Comparison of ENCODE assay signal across 21 mouse cellular contexts in the genomic region with DNA sequence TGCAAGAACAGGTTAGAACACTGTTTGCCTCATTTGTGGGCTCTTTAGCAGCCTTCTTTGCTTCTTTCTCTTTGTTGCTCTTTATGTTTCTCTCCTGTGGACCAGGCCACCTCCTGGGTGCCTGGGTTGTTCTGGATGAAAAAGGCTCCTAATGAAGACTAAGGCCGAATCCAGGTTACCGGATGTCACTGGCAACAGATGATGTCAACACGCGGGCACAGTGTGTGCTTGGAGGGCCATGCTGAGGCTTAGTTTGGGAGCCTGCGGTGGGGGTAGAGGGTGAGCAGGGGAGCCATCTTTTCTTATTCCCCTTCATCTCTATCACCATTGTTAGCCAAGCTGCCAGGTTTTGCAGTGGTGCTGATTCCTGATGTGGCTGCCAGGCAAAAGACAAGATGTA. TPM values are rescaled to one million over a fixed set of nuclear protein-coding genes. Genes with fewer than 3 reads are reported as not detected.
A peak's percentile ranks its signal among the peaks of the same experiment; 100 is the strongest.
DNase-seq lines count a peak whose midpoint lies in the region; ATAC-seq lines count a peak whose summit lies in the region.
"Had no signal": no experiment of that assay in that cellular context is flagged by ENCODE, and none has a peak within 500 bp of the region (broad histone marks: within the 10 kb centered on the region; RNA-seq: fewer than 3 reads in every experiment).

No protein-coding gene starts in this region.

- no peaks in the 10 kb centered on the region for H3K36me3 ChIP-seq in heart, embryonic 10.5 days
- H3K36me3 ChIP-seq in heart, embryonic 11.5 days (ENCODE audit: control insufficient read depth, insufficient read depth, low read length), result no peaks in the 10 kb centered on the region
- H3K36me3 ChIP-seq in midbrain, embryonic 10.5 days, result no peaks in the 10 kb centered on the region
- no peaks in the 10 kb centered on the region for H3K36me3 ChIP-seq in midbrain, embryonic 14.5 days (ENCODE audit: control insufficient read depth, insufficient read depth, low read length)
- H3K36me3 ChIP-seq in embryonic facial prominence, embryonic 10.5 days (replicated peaks), result no peaks in the 10 kb centered on the region
- H3K36me3 ChIP-seq in limb, embryonic 10.5 days, result no peaks in the 10 kb centered on the region

- peaks cover 27% of the 10 kb centered on the region for H3K4me1 ChIP-seq in heart, embryonic 10.5 days
- H3K4me1 ChIP-seq in heart, embryonic 11.5 days (ENCODE audit: control insufficient read depth, insufficient read depth, low read length), result peaks cover 12% of the 10 kb centered on the region
- peaks cover 13% of the 10 kb centered on the region for H3K4me1 ChIP-seq in midbrain, embryonic 10.5 days
- no peaks in the 10 kb centered on the region for H3K4me1 ChIP-seq in midbrain, embryonic 14.5 days (ENCODE audit: control insufficient read depth, insufficient read depth, low read length)
- peaks cover 21% of the 10 kb centered on the region for H3K4me1 ChIP-seq in embryonic facial prominence, embryonic 10.5 days
- peaks cover 27% of the 10 kb centered on the region for H3K4me1 ChIP-seq in limb, embryonic 10.5 days

- H3K9me3 ChIP-seq in heart, embryonic 10.5 days, result no peaks in the 10 kb centered on the region
- no peaks in the 10 kb centered on the region for H3K9me3 ChIP-seq in heart, embryonic 11.5 days (replicated peaks; ENCODE audit: control insufficient read depth, low read length)
- H3K9me3 ChIP-seq in midbrain, embryonic 10.5 days (replicated peaks), result no peaks in the 10 kb centered on the region
- H3K9me3 ChIP-seq in midbrain, embryonic 14.5 days (ENCODE audit: control insufficient read depth, low read length), result no peaks in the 10 kb centered on the region
- H3K9me3 ChIP-seq in embryonic facial prominence, embryonic 10.5 days, result no peaks in the 10 kb centered on the region
- H3K9me3 ChIP-seq in limb, embryonic 10.5 days (replicated peaks), result no peaks in the 10 kb centered on the region

- DNase-seq in heart, embryonic 10.5 days (ENCODE audit: low spot score), result peak; percentile 30
- DNase-seq in midbrain, embryonic 10.5 days (ENCODE audit: low spot score), result no peak
- no peak for DNase-seq in midbrain, embryonic 14.5 days
- DNase-seq in embryonic facial prominence, embryonic 10.5 days (ENCODE audit: low spot score), result no peak
- DNase-seq in limb, embryonic 10.5 days (ENCODE audit: low spot score), result no peak
- no peak for DNase-seq in gastrocnemius, postnatal 4 days (ENCODE audit: low spot score in 2 of 2)
- DNase-seq: adrenal gland, postnatal 14 days; cerebellum, adult 9-10 months; gastrocnemius, postnatal 14 days; heart, postnatal 4 days; kidney, adult 18-20 months; lung, adult 18-20 months; lung, postnatal 10 days; right cerebral cortex, postnatal 25 days; spleen, adult 18-20 months had no signal

- no peak for ATAC-seq in heart, embryonic 11.5 days (replicated peaks; ENCODE audit: insufficient number of reproducible peaks, low FRiP score, low TSS enrichment)
- ATAC-seq in midbrain, embryonic 14.5 days (ENCODE audit: low FRiP score, low TSS enrichment), result no peak
- ATAC-seq: inflammation-experienced regulatory T-cells, adult 6 months had no signal

- H3K27ac ChIP-seq in heart, embryonic 10.5 days, result no peak overlapping the region
- no peak overlapping the region for H3K27ac ChIP-seq in heart, embryonic 11.5 days (ENCODE audit: low read depth, low read length)
- peak overlapping the region; percentile 28; the same call in 1 of the 2 replicates for H3K27ac ChIP-seq in midbrain, embryonic 10.5 days (replicated peaks)
- H3K27ac ChIP-seq in midbrain, embryonic 14.5 days (replicated peaks; ENCODE audit: low read depth, low read length), result no peak overlapping the region
- peak overlapping the region; percentile 59; the same call in 1 of the 2 replicates for H3K27ac ChIP-seq in embryonic facial prominence, embryonic 10.5 days (replicated peaks)
- peak overlapping the region; percentile 67 for H3K27ac ChIP-seq in limb, embryonic 10.5 days
- H3K27ac ChIP-seq: kidney, postnatal 0 days had no signal

- no peak overlapping the region for H3K9ac ChIP-seq in heart, embryonic 11.5 days (ENCODE audit: low read depth, low read length)
- H3K9ac ChIP-seq in midbrain, embryonic 14.5 days (replicated peaks; ENCODE audit: low read length), result no peak overlapping the region

- H3K4me3 ChIP-seq in heart, embryonic 10.5 days, result no peak overlapping the region
- no peak overlapping the region for H3K4me3 ChIP-seq in heart, embryonic 11.5 days (ENCODE audit: low read depth, low read length)
- no peak overlapping the region for H3K4me3 ChIP-seq in midbrain, embryonic 10.5 days
- H3K4me3 ChIP-seq in midbrain, embryonic 14.5 days (replicated peaks; ENCODE audit: low read depth, low read length), result no peak overlapping the region
- H3K4me3 ChIP-seq in embryonic facial prominence, embryonic 10.5 days, result no peak overlapping the region
- no peak overlapping the region for H3K4me3 ChIP-seq in limb, embryonic 10.5 days

- H3K27me3 ChIP-seq in heart, embryonic 10.5 days (ENCODE audit: insufficient read depth, poor library complexity, severe bottlenecking), result no peaks in the 10 kb centered on the region
- H3K27me3 ChIP-seq in heart, embryonic 11.5 days (ENCODE audit: control insufficient read depth, insufficient read depth, low read length), result no peaks in the 10 kb centered on the region
- H3K27me3 ChIP-seq in midbrain, embryonic 10.5 days (ENCODE audit: low read depth, poor library complexity, severe bottlenecking), result no peaks in the 10 kb centered on the region; the same call in 1 of the 2 replicates
- no peaks in the 10 kb centered on the region for H3K27me3 ChIP-seq in midbrain, embryonic 14.5 days (ENCODE audit: control insufficient read depth, insufficient read depth, low read length)
- no peaks in the 10 kb centered on the region for H3K27me3 ChIP-seq in embryonic facial prominence, embryonic 10.5 days (replicated peaks; ENCODE audit: low read depth, poor library complexity, severe bottlenecking)
- H3K27me3 ChIP-seq in limb, embryonic 10.5 days (ENCODE audit: low read depth, poor library complexity, severe bottlenecking), result no peaks in the 10 kb centered on the region

- WGBS in heart, embryonic 10.5 days, result 75% methylated on average over 5 of the region's 5 CpGs
- WGBS in heart, embryonic 11.5 days (ENCODE audit: insufficient replicate concordance), result 77% methylated on average over 5 of the region's 5 CpGs
- 60% methylated on average over 5 of the region's 5 CpGs for WGBS in midbrain, embryonic 10.5 days
- 58% methylated on average over 5 of the region's 5 CpGs for WGBS in midbrain, embryonic 14.5 days
- 59% methylated on average over 5 of the region's 5 CpGs for WGBS in embryonic facial prominence, embryonic 10.5 days
- WGBS in limb, embryonic 10.5 days, result 80% methylated on average over 5 of the region's 5 CpGs

- no peak overlapping the region for H3K4me2 ChIP-seq in heart, embryonic 11.5 days
- H3K4me2 ChIP-seq in midbrain, embryonic 14.5 days (ENCODE audit: low read length), result no peak overlapping the region

RNA-seq across cellular contexts. Expression of a gene that starts 6.4 kb away (rescaled TPM):
- 3.5 and 7.2 TPM in 2 replicates for polyA plus RNA-seq in heart, embryonic 10.5 days (2016; fragmentation: Nextera tagmentation; extraction: Ambion mirVana)
- 7.4 and 8.1 TPM in 2 replicates for polyA plus RNA-seq in heart, embryonic 11.5 days (2014; fragmentation: Nextera tagmentation; extraction: Ambion mirVana)
- polyA plus RNA-seq in midbrain, embryonic 10.5 days (2016; fragmentation: Nextera tagmentation; extraction: Ambion mirVana), result 2.4 and 2.6 TPM in 2 replicates
- polyA plus RNA-seq in midbrain, embryonic 14.5 days (2014; fragmentation: Nextera tagmentation; extraction: Ambion mirVana), result 9.1 and 11.6 TPM in 2 replicates
- 6.3 and 8.3 TPM in 2 replicates for polyA plus RNA-seq in embryonic facial prominence, embryonic 10.5 days (2016; fragmentation: Nextera tagmentation; extraction: Ambion mirVana)
- polyA plus RNA-seq in limb, embryonic 10.5 days (2016; fragmentation: Nextera tagmentation; extraction: Ambion mirVana), result 8.5 and 9.7 TPM in 2 replicates
- total RNA-seq in gastrocnemius, postnatal 4 days (2021), result 10 to 100 TPM in 1 of 2 experiments, 1 to 10 TPM in 1; 7.7 to 11.5 TPM

RNA-seq across cellular contexts. Expression of a gene that starts 34.7 kb away (rescaled TPM):
- 332 and 445 TPM in 2 replicates for polyA plus RNA-seq in heart, embryonic 10.5 days (2016; fragmentation: Nextera tagmentation; extraction: Ambion mirVana)
- polyA plus RNA-seq in heart, embryonic 11.5 days (2014; fragmentation: Nextera tagmentation; extraction: Ambion mirVana), result 413 and 460 TPM in 2 replicates
- polyA plus RNA-seq in midbrain, embryonic 10.5 days (2016; fragmentation: Nextera tagmentation; extraction: Ambion mirVana), result 214 and 225 TPM in 2 replicates
- polyA plus RNA-seq in midbrain, embryonic 14.5 days (2014; fragmentation: Nextera tagmentation; extraction: Ambion mirVana), result 242 and 245 TPM in 2 replicates
- polyA plus RNA-seq in embryonic facial prominence, embryonic 10.5 days (2016; fragmentation: Nextera tagmentation; extraction: Ambion mirVana), result 200 and 214 TPM in 2 replicates
- 208 and 229 TPM in 2 replicates for polyA plus RNA-seq in limb, embryonic 10.5 days (2016; fragmentation: Nextera tagmentation; extraction: Ambion mirVana)
- total RNA-seq in gastrocnemius, postnatal 4 days (2021), result 100 to 1,000 TPM; 273 to 282 TPM

RNA-seq across cellular contexts. Expression of a gene that starts 51.6 kb away (rescaled TPM):
- 0.19 and 0.36 TPM in 2 replicates for polyA plus RNA-seq in heart, embryonic 10.5 days (2016; fragmentation: Nextera tagmentation; extraction: Ambion mirVana)
- 0.42 and 0.52 TPM in 2 replicates for polyA plus RNA-seq in heart, embryonic 11.5 days (2014; fragmentation: Nextera tagmentation; extraction: Ambion mirVana)
- 0.05 TPM in 1 of 2 replicates, not detected in the other for polyA plus RNA-seq in midbrain, embryonic 10.5 days (2016; fragmentation: Nextera tagmentation; extraction: Ambion mirVana)
- not detected in 2 replicates for polyA plus RNA-seq in midbrain, embryonic 14.5 days (2014; fragmentation: Nextera tagmentation; extraction: Ambion mirVana)
- polyA plus RNA-seq in embryonic facial prominence, embryonic 10.5 days (2016; fragmentation: Nextera tagmentation; extraction: Ambion mirVana), result not detected in 2 replicates
- 0.11 TPM in 1 of 2 replicates, not detected in the other for polyA plus RNA-seq in limb, embryonic 10.5 days (2016; fragmentation: Nextera tagmentation; extraction: Ambion mirVana)
- total RNA-seq in gastrocnemius, postnatal 4 days (2021), result 1 to 10 TPM in 1 of 2 experiments, not detected in 1; 1.0 TPM
- total RNA-seq: common myeloid progenitor, adult 5-6 weeks; heart, postnatal 4 days had no signal
- polyA plus RNA-seq: C2C12; inflammation-experienced regulatory T-cells, adult 6 months; limb, embryonic 11.5 days had no signal

Comparison
In these comparisons a context has a peak if more than half of its experiments do, and no peak if none do; other contexts are left out.
1. H3K27ac ChIP-seq: peak in midbrain, embryonic 10.5 days (single experiment), embryonic facial prominence, embryonic 10.5 days (single experiment) and limb, embryonic 10.5 days (single experiment); none in heart, embryonic 10.5 days (single experiment), heart, embryonic 11.5 days (single experiment) and midbrain, embryonic 14.5 days (single experiment).